Mouse (Mus musculus) bone marrow, adult 2 months (tissue): Measurements from ENCODE around the gene Rgs2.

Experiments used
- CTCF ChIP-seq: fragments of 200-500 bp; IDR thresholded peaks from 2 replicates; pipeline ENCODE4 v1.5.1; 2011; ENCODE audit warnings: low read length, control low read depth; ENCODE audit not compliant: control insufficient read depth, insufficient read depth
- POLR2A ChIP-seq: fragments of 200-500 bp; IDR thresholded peaks from 2 replicates; pipeline ENCODE4 v1.6.1; 2011; ENCODE audit warnings: low read depth, mild to moderate bottlenecking, control low read depth, low read length, borderline replicate concordance; ENCODE audit not compliant: control insufficient read depth

DNA sequence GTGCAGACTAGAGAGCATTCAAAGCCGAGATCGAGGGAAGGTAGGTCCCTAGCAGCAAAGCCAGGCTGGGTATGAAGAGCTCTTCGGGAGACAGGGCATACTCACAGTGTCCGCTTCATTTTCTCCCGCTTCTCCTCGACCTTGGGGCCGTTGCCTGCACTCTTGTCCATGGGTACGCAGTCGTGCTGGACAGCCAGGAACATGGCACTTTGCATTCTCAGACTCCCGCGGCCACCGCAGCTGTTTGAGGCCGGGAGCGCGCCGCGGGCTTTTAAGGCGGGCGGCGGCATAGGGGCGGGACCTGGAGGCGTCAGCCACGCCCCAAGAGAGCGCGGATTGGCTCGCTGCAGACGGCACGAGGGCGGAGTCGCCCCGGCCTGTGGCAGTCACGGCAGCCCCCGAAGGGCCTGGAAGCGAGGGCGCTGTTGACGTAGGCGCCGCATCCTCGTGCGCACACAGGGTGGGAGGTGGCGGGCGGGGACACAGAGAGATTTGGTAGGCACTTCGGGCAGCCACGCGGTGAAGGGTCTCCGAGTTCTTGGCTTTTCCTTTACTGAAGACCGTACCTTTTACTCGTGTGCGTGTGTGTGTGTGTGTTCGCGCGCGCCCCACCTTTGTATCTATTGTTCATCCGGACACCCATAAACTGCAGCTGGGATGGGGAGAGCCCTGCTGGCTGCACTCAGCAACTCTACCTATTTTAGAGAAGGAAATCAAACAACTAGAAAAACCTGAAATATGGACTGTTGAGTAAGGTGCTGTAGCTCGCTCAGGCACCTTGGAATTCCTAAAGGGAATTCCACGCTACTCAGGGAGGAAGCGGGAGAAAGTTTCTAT is at the start of gene Rgs2:
- no peak for TF ChIP-seq CTCF
- peak; percentile 99 for TF ChIP-seq POLR2A
